Mouse (Mus musculus) small intestine, adult 2 months (tissue): ENCODE results near the gene Mapkapk2. TPM values are rescaled to one million over a fixed set of nuclear protein-coding genes. Genes with fewer than 3 reads are reported as not detected.
"Not testable (repeated sequence)": the region's sequence is repeated elsewhere in the genome, so short reads cannot be mapped to it uniquely, and the experiment has no call there.

Experiments used
- H3K27ac ChIP-seq: fragments of 200-500 bp; 2 replicates; pipeline ENCODE4 v1.5.1; 2012; ENCODE audit warnings: low read depth, low read length, control low read depth, inconsistent platforms; ENCODE audit not compliant: insufficient read depth
- H3K27me3 ChIP-seq: fragments of 200-500 bp; 2 replicates; pipeline ENCODE4 v1.6.1; 2012; ENCODE audit warnings: mild to moderate bottlenecking, moderate library complexity, low read length, inconsistent platforms; ENCODE audit not compliant: control insufficient read depth, insufficient read depth
- H3K36me3 ChIP-seq: fragments of 200-500 bp; 2 replicates; pipeline ENCODE4 v1.6.1; 2012; ENCODE audit warnings: mild to moderate bottlenecking, low read length, control low read depth, inconsistent platforms; ENCODE audit not compliant: control insufficient read depth, insufficient read depth
- H3K4me1 ChIP-seq: fragments of 200-500 bp; 2 replicates; pipeline ENCODE4 v1.6.1; 2012; ENCODE audit warnings: low read length, inconsistent platforms, mixed read lengths; ENCODE audit not compliant: control insufficient read depth, insufficient read depth, insufficient read length
- H3K4me3 ChIP-seq: fragments of 200-500 bp; 2 replicates; pipeline ENCODE4 v1.5.1; 2012; ENCODE audit warnings: low read depth, mild to moderate bottlenecking, control low read depth, inconsistent platforms, low read length, moderate library complexity
- CTCF ChIP-seq: fragments of 200-500 bp; IDR thresholded peaks from 2 replicates; pipeline ENCODE4 v1.5.1; 2012; ENCODE audit warnings: low read depth, mild to moderate bottlenecking, control low read depth, inconsistent platforms, low read length, moderate library complexity, mixed read lengths; ENCODE audit not compliant: insufficient replicate concordance, insufficient read length; ENCODE audit errors: extremely low read depth
- POLR2A ChIP-seq: fragments of 200-500 bp; IDR thresholded peaks from 2 replicates; pipeline ENCODE4 v1.6.1; 2012; ENCODE audit warnings: low read depth, mild to moderate bottlenecking, control low read depth, inconsistent platforms, low read length, moderate library complexity
- WGBS: fragments of 180-500 bp; shearing (Covaris S2); methylation state at CpG from one replicate; pipeline ENCODE4 v1.1.7; 2018; 5-methylcytosine and 5-hydroxymethylcytosine counted together
- polyA plus RNA-seq: library from polyadenylated mRNA; depleted of rRNA; stranded (reverse); fragments of >200 nt; gene quantifications from 2 replicates; pipeline ENCODE4 v1.2.3, GENCODE M21; 2012

Gene Mapkapk2
- polyA plus RNA-seq, 1 experiment = 61.0 TPM

DNA sequence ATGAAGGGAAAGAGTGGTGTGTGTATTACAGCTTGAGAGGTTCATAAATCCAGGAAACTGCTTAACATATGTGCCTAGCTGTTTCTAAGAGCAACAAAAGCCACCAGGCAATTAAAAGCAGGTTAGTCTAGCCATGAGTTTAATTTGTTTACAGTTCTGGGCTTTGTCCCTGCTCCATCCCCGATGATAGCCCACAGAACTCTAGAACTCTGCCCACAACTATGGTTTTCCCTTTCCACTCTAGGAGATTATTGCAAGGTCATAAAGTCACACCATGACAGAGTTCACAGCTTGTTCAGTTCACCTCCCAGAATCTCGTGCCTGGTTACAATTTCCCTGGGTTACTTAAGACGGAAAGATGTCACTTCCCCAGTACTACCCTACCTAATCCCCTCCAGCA, 66.4 kb downstream of the Mapkapk2 start:
- TF ChIP-seq POLR2A = no peak
- no peak for TF ChIP-seq CTCF
- Histone ChIP-seq H3K27me3 (no peaks in the 10 kb centered on the region), H3K4me3 (no peak overlapping the region), H3K4me1 (no peaks in the 10 kb centered on the region; the same call in 1 of the 2 replicates), H3K27ac (no peak overlapping the region), H3K36me3 (no peaks in the 10 kb centered on the region)
- 18% methylated on average over 3 of the region's 3 CpGs for WGBS

DNA sequence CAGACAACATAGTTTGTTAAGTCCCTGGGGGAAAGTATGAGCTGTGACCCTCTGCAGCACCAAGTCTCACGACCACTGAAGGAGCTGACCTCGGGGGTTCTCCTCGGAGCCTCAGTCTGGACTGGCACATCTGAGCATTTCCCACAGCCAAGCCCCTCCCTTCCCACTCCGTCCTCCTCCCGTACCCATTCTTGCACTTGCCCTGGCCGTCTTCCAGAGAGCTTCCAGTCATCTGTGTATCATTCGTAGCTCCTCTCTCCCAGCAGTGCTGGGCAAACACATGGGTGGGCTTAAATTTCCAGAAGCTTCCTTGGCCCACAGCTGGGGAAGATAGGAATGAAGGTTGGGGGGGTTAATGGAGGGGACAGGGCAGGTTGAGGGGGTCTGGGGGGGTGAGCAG, 67.4 kb downstream of the Mapkapk2 start:
- Histone ChIP-seq H3K4me3 (no peak overlapping the region), H3K4me1 (no peaks in the 10 kb centered on the region; the same call in 1 of the 2 replicates), H3K27ac (no peak overlapping the region), H3K36me3 (no peaks in the 10 kb centered on the region), H3K27me3 (no peaks in the 10 kb centered on the region)
- whole genome bisulfite sequencing = 42% methylated on average over 7 of the region's 7 CpGs
- TF ChIP-seq CTCF (no peak), POLR2A (no peak)

DNA sequence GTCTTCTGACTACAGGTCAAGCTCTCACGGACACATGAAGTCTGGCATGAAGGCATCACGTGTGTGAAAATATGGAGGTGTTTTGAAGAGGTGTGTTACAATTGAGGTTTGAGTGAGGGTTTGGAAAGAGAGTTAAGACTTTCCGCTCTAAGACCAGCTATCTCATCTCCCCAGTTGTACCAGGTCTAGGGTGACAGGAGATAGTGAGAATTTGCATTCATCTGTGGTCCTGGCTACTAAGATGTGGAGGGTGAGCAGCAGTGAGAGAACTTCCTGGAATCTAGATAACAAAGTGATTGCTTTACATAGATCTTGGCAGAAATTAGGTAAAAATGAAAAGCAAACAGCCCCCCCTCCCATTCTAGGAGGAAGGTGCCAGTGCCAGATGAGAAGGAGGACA, 68.4 kb downstream of the Mapkapk2 start:
- no peaks in the 10 kb centered on the region; the same call in 1 of the 2 replicates for H3K4me1 ChIP-seq
- no peaks in the 10 kb centered on the region for H3K36me3 ChIP-seq
- 89% methylated on average over 3 of the region's 3 CpGs for WGBS
- no peaks in the 10 kb centered on the region for H3K27me3 ChIP-seq
- no peak overlapping the region for H3K4me3 ChIP-seq
- no peak overlapping the region for H3K27ac ChIP-seq
- TF ChIP-seq CTCF (no peak), POLR2A (no peak)

DNA sequence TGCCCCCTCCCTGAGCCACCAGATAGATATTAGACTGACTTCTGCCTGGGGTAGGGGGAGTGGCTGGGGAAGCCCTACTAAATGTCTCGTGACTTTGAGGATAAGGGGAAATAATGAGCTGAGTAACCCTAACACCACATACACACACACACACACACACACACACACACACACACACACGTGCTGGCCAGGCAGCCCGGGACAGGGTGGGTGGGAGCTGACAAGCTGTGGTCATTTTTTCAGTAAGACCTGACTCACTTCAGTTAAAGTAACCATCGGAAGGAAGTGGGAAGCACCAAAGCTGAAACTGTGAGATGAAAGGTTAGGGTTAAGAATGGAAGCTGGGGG, 71.8 kb downstream of the Mapkapk2 start:
- no peak for TF ChIP-seq POLR2A
- WGBS = 52% methylated on average over 4 of the region's 4 CpGs
- Histone ChIP-seq H3K27ac (no peak overlapping the region), H3K36me3 (no peaks in the 10 kb centered on the region), H3K4me1 (no peaks in the 10 kb centered on the region), H3K27me3 (no peaks in the 10 kb centered on the region), H3K4me3 (no peak overlapping the region)

DNA sequence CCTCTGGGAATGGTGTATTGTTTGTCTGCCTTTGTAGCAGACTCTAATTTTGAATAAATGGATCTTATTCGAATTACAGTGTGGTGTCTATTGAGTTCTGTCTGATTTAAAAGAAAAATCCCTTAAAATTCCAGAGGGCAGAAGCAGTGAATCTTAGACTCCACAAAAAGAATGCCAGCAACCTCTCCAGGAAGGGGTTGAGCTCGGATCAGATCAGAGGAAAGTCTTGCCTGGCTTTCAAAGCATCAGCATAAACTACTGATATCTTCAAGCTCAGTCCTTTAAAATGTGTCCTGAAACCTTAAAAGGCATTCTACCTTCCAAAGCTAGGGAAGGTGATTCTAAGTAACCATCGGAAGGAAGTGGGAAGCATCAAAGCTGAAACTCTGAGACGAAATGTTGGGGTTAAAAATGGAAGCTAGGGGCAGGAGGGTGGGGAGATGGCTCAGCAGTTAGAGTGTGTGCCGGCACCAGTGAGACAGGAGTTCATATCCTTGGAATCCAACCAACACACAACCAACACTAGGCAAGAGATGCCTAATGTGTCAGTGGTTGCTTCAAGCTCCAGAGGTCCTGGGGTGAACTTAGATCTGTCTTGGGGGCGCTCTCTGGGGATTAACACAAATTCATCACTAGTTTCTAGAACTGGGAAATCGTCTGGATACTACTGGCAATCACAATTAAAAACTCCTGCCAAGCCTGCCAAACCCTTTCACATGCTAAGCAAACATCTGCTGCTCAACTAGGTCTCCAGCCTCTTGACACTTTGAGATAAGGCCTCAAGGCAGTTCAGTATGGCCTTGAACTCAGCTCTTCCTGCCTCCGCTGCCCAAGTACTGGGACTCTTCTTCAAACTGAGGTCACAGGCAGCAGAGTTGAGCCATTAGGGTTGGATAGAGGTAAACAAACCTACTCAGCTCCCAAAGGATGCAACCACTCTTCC, 72.5 kb downstream of the Mapkapk2 start:
- Histone ChIP-seq H3K36me3 (no peaks in the 10 kb centered on the region), H3K27ac (no peak overlapping the region), H3K4me3 (no peak overlapping the region), H3K27me3 (no peaks in the 10 kb centered on the region), H3K4me1 (no peaks in the 10 kb centered on the region)
- 69% methylated on average over 8 of the region's 8 CpGs for WGBS
- TF ChIP-seq CTCF (no peak), POLR2A (no peak)

DNA sequence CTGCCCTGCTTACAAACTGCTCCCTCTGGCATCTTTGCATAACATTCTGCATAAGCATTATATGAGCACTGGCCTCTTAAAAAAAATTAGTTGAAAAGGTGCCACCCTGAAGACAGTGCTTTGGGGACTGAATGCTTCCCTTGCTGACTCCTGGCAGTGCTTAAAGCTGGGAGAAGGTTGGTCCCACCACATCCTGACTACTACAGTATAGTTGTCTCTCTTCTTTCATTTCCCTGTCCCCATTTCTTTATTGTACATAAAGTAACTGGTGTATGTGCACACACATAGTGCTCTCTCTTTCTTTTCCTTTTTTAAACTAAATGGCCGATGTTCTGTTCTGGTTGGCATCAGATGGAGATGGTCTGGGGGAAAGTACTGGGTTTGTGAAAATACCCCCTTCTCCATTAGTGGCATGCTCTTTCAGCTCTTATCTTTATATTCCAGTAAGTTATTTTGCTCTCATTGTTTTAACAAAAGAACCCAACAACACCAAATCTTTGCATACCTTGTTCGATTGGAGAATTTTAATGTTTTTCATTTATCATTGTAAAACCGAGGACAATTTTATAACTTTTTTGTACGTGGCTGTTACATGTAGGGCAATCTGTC, 74.3 kb downstream of the Mapkapk2 start:
- not testable (repeated sequence) for H3K36me3 ChIP-seq, H3K4me3 ChIP-seq, H3K27me3 ChIP-seq, H3K27ac ChIP-seq, H3K4me1 ChIP-seq
- 82% methylated on average over 4 of the region's 4 CpGs for WGBS

DNA sequence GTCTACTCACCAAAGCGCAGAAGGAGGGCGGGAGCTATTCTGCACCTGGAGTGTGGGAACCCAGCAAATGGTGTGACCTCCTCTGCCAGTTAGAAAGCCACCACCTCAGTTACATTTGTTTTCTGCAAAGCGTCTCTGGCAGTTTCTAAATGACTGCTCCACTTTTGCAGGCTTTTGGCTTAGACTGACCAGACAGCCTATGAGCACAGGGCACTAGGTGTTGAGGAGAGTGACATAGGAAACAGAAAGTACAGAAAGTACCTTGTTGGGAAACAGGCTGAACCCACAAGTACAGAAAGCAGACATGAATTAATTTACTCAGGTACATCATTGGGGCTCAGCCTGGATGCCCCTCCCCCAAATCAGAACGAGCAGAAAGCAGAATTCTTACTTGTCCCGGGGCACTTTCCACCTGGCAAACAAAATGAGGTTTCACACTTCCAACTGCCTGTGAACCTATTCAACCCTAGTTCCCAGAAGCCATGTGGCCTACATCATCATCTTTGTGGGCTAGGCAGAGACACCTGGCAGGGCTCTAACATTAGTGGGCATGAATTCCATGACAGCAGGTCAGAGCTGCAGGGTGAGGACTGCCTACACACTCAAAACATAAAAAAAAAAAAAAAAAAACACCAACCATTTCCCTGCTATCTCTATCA, 74.9 kb downstream of the Mapkapk2 start:
- 51% methylated on average over 5 of the region's 5 CpGs for WGBS
- Histone ChIP-seq H3K36me3 (no peaks in the 10 kb centered on the region), H3K27me3 (no peaks in the 10 kb centered on the region), H3K4me1 (peaks cover 4% of the 10 kb centered on the region; the same call in 1 of the 2 replicates), H3K27ac (no peak overlapping the region), H3K4me3 (no peak overlapping the region)
- TF ChIP-seq POLR2A (no peak), CTCF (no peak)
